Mouse (Mus musculus) brain, embryonic 14.5 days (tissue): ENCODE measurements at regions not wholly inside any gene's neighbourhood (a gene's known extent, or its start where the extent isn't known, plus 50 kb on each side); places are given as distances from the start of the nearest gene placed in this dataset.

Experiments
- CTCF ChIP-seq: fragments of 200-500 bp; IDR thresholded peaks from 2 replicates; pipeline ENCODE4 v1.5.1; 2012; ENCODE audit warnings: inconsistent platforms, mild to moderate bottlenecking, moderate library complexity, borderline replicate concordance; ENCODE audit not compliant: insufficient read depth, insufficient read length; ENCODE audit errors: extremely low read depth
- POLR2A ChIP-seq: fragments of 200-500 bp; IDR thresholded peaks from 2 replicates; pipeline ENCODE4 v1.6.1; 2012; ENCODE audit warnings: mild to moderate bottlenecking, inconsistent platforms, borderline replicate concordance; ENCODE audit not compliant: poor library complexity, insufficient read depth, insufficient read length, severe bottlenecking; ENCODE audit errors: extremely low read depth

DNA sequence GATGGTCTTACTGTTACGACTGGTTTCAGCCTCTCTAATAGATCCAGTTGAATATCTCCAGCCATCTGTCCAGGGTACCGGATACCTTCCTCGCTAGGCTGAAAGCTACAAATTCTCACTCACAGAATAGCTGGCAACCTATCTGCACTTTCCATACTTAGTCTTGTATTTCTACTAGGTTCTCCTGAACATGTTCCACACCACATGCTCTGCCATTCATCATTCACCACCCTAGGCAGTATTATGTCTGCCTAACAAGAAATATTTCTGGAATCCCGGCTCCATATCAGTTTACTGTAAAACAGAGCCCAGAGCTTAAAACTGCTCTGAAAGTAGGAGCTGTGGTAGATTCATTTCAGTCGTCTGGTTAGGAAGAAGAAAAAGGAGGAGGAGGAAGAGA, 1224.5 kb upstream of the Lrrc6 start:
- TF ChIP-seq POLR2A, result no peak
- no peak for TF ChIP-seq CTCF
